Mouse (Mus musculus): ENCODE measurements around the gene Marc2. TPM values are rescaled to one million over a fixed set of nuclear protein-coding genes. Genes with fewer than 3 reads are reported as not detected.

The Marc2 gene
- polyA plus RNA-seq, 1 experiment from 2014 or later, result 110 TPM

- DNase-seq (ENCODE audit: low spot score, missing footprints) (no peak), ATAC-seq (ENCODE audit: low FRiP score) (no peak)
- Histone ChIP-seq H3K4me2 (no peak overlapping the region), H3K4me1 (ENCODE audit: control insufficient read depth, insufficient read depth, low read length) (peaks cover 5% of the 10 kb centered on the region; the same call in 1 of the 2 replicates), H3K4me3 (ENCODE audit: low read depth, low read length) (no peak overlapping the region), H3K36me3 (ENCODE audit: control insufficient read depth, insufficient read depth, low read length) (no peaks in the 10 kb centered on the region), H3K9ac (ENCODE audit: low read length) (no peak overlapping the region), H3K9me3 (ENCODE audit: control insufficient read depth, low read length) (no peaks in the 10 kb centered on the region), H3K27ac (ENCODE audit: low read depth, low read length) (no peak overlapping the region), H3K27me3 (ENCODE audit: control insufficient read depth, insufficient read depth, low read length) (no peaks in the 10 kb centered on the region)
- 86% methylated on average over 2 of the region's 2 CpGs for WGBS
Observed at GRCm38 (mm10) chr1:184861551-184861950, 15.3 kb upstream of the Marc2 start.

GRCm38 (mm10) chr1:184860276-184860675 lies 14.0 kb upstream of the Marc2 start:
- Histone ChIP-seq H3K27me3 (ENCODE audit: control insufficient read depth, insufficient read depth, low read length) (no peaks in the 10 kb centered on the region), H3K4me3 (ENCODE audit: low read depth, low read length) (no peak overlapping the region), H3K36me3 (ENCODE audit: control insufficient read depth, insufficient read depth, low read length) (no peaks in the 10 kb centered on the region), H3K9ac (ENCODE audit: low read length) (no peak overlapping the region), H3K27ac (ENCODE audit: low read depth, low read length) (no peak overlapping the region), H3K4me2 (no peak overlapping the region), H3K9me3 (ENCODE audit: control insufficient read depth, low read length) (no peaks in the 10 kb centered on the region), H3K4me1 (ENCODE audit: control insufficient read depth, insufficient read depth, low read length) (peaks cover 5% of the 10 kb centered on the region; the same call in 1 of the 2 replicates)
- ATAC-seq (ENCODE audit: low FRiP score) (no peak), DNase-seq (ENCODE audit: low spot score, missing footprints) (peak; percentile 76)
- 51% methylated on average over 3 of the region's 3 CpGs for WGBS

- H3K9me3 ChIP-seq (ENCODE audit: control insufficient read depth, low read length), result no peaks in the 10 kb centered on the region
- no peak overlapping the region for H3K9ac ChIP-seq (ENCODE audit: low read length)
- 82% methylated on average over 1 of the region's 1 CpGs for WGBS
- no peaks in the 10 kb centered on the region for H3K27me3 ChIP-seq (ENCODE audit: control insufficient read depth, insufficient read depth, low read length)
- no peaks in the 10 kb centered on the region for H3K36me3 ChIP-seq (ENCODE audit: control insufficient read depth, insufficient read depth, low read length)
- ATAC-seq (ENCODE audit: low FRiP score) (no peak), DNase-seq (ENCODE audit: low spot score, missing footprints) (peak; percentile 73)
- H3K4me3 ChIP-seq (ENCODE audit: low read depth, low read length), result no peak overlapping the region
- no peak overlapping the region for H3K27ac ChIP-seq (ENCODE audit: low read depth, low read length)
- no peaks in the 10 kb centered on the region for H3K4me1 ChIP-seq (ENCODE audit: control insufficient read depth, insufficient read depth, low read length)
- H3K4me2 ChIP-seq, result no peak overlapping the region
Observed at GRCm38 (mm10) chr1:184858253-184858652, 12.0 kb upstream of the Marc2 start.

- no peak overlapping the region for H3K9ac ChIP-seq (ENCODE audit: low read length)
- DNase-seq (ENCODE audit: low spot score, missing footprints), result no peak
- H3K27me3 ChIP-seq (ENCODE audit: control insufficient read depth, insufficient read depth, low read length), result no peaks in the 10 kb centered on the region
- no peaks in the 10 kb centered on the region for H3K4me1 ChIP-seq (ENCODE audit: control insufficient read depth, insufficient read depth, low read length)
- no peaks in the 10 kb centered on the region for H3K9me3 ChIP-seq (ENCODE audit: control insufficient read depth, low read length)
- no peak for ATAC-seq (ENCODE audit: low FRiP score)
- 91% methylated on average over 9 of the region's 9 CpGs for WGBS
- H3K36me3 ChIP-seq (ENCODE audit: control insufficient read depth, insufficient read depth, low read length), result no peaks in the 10 kb centered on the region
- no peak overlapping the region for H3K4me2 ChIP-seq
- H3K4me3 ChIP-seq (ENCODE audit: low read depth, low read length), result no peak overlapping the region
- H3K27ac ChIP-seq (ENCODE audit: low read depth, low read length), result no peak overlapping the region
Observed at GRCm38 (mm10) chr1:184857216-184857615, 11.0 kb upstream of the Marc2 start.

- Histone ChIP-seq H3K27ac (ENCODE audit: low read depth, low read length) (no peak overlapping the region), H3K27me3 (ENCODE audit: control insufficient read depth, insufficient read depth, low read length) (no peaks in the 10 kb centered on the region; the same call in 1 of the 2 replicates)
- WGBS, result 57% methylated on average over 3 of the region's 3 CpGs
Observed at GRCm38 (mm10) chr1:184853922-184854321, 7.7 kb upstream of the Marc2 start.

GRCm38 (mm10) chr1:184853339-184853738 lies 7.1 kb upstream of the Marc2 start:
- no peaks in the 10 kb centered on the region for H3K36me3 ChIP-seq (ENCODE audit: control insufficient read depth, insufficient read depth, low read length)
- 24% methylated on average over 5 of the region's 5 CpGs for WGBS
- DNase-seq (ENCODE audit: low spot score, missing footprints) (peak; percentile 87), ATAC-seq (ENCODE audit: low FRiP score) (peak; percentile 54; the same call in 1 of the 2 replicates)
- no peaks in the 10 kb centered on the region for H3K4me1 ChIP-seq (ENCODE audit: control insufficient read depth, insufficient read depth, low read length)
- H3K27ac ChIP-seq (ENCODE audit: low read depth, low read length), result no peak overlapping the region
- no peak overlapping the region for H3K4me2 ChIP-seq
- no peaks in the 10 kb centered on the region; the same call in none of the 2 replicates for H3K27me3 ChIP-seq (ENCODE audit: control insufficient read depth, insufficient read depth, low read length)
- no peak overlapping the region for H3K9ac ChIP-seq (ENCODE audit: low read length)
- H3K9me3 ChIP-seq (ENCODE audit: control insufficient read depth, low read length), result no peaks in the 10 kb centered on the region
- no peak overlapping the region for H3K4me3 ChIP-seq (ENCODE audit: low read depth, low read length)

More at GRCm38 (mm10) chr1:184853922-184854321, 7.7 kb upstream of the Marc2 start:
- no peak for ATAC-seq (ENCODE audit: low FRiP score)
- H3K36me3 ChIP-seq (ENCODE audit: control insufficient read depth, insufficient read depth, low read length), result no peaks in the 10 kb centered on the region
- no peaks in the 10 kb centered on the region for H3K4me1 ChIP-seq (ENCODE audit: control insufficient read depth, insufficient read depth, low read length)
- H3K4me2 ChIP-seq, result no peak overlapping the region
- no peaks in the 10 kb centered on the region for H3K9me3 ChIP-seq (ENCODE audit: control insufficient read depth, low read length)
- no peak overlapping the region for H3K9ac ChIP-seq (ENCODE audit: low read length)
- no peak overlapping the region for H3K4me3 ChIP-seq (ENCODE audit: low read depth, low read length)
- DNase-seq (ENCODE audit: low spot score, missing footprints), result no peak

GRCm38 (mm10) chr1:184851741-184852618 lies 5.7 kb upstream of the Marc2 start:
- Histone ChIP-seq H3K9ac (ENCODE audit: low read length) (peak overlapping the region; percentile 9; the same call in 1 of the 2 replicates), H3K36me3 (ENCODE audit: control insufficient read depth, insufficient read depth, low read length) (no peaks in the 10 kb centered on the region), H3K4me2 (peak overlapping the region; percentile 41), H3K9me3 (ENCODE audit: control insufficient read depth, low read length) (no peaks in the 10 kb centered on the region), H3K4me3 (ENCODE audit: low read depth, low read length) (peak overlapping the region; percentile 3; the same call in 1 of the 2 replicates), H3K4me1 (ENCODE audit: control insufficient read depth, insufficient read depth, low read length) (no peaks in the 10 kb centered on the region), H3K27me3 (ENCODE audit: control insufficient read depth, insufficient read depth, low read length) (peaks cover 3% of the 10 kb centered on the region), H3K27ac (ENCODE audit: low read depth, low read length) (no peak overlapping the region)
- peak; percentile 97 for DNase-seq (ENCODE audit: low spot score, missing footprints)
- 21% methylated on average over 31 of the region's 31 CpGs for WGBS
- ATAC-seq (ENCODE audit: low FRiP score), result peak; percentile 92

GRCm38 (mm10) chr1:184851166-184851565 lies 4.9 kb upstream of the Marc2 start:
- 47% methylated on average over 7 of the region's 7 CpGs for WGBS
- Histone ChIP-seq H3K27me3 (ENCODE audit: control insufficient read depth, insufficient read depth, low read length) (peaks cover 3% of the 10 kb centered on the region), H3K4me3 (ENCODE audit: low read depth, low read length) (no peak overlapping the region), H3K9me3 (ENCODE audit: control insufficient read depth, low read length) (no peaks in the 10 kb centered on the region), H3K27ac (ENCODE audit: low read depth, low read length) (no peak overlapping the region), H3K4me2 (no peak overlapping the region), H3K4me1 (ENCODE audit: control insufficient read depth, insufficient read depth, low read length) (no peaks in the 10 kb centered on the region; the same call in 1 of the 2 replicates), H3K36me3 (ENCODE audit: control insufficient read depth, insufficient read depth, low read length) (no peaks in the 10 kb centered on the region), H3K9ac (ENCODE audit: low read length) (no peak overlapping the region)
- DNase-seq (ENCODE audit: low spot score, missing footprints), result peak; percentile 82
- no peak for ATAC-seq (ENCODE audit: low FRiP score)

- H3K4me1 ChIP-seq (ENCODE audit: control insufficient read depth, insufficient read depth, low read length), result peaks cover 9% of the 10 kb centered on the region
- 57% methylated on average over 3 of the region's 3 CpGs for WGBS
- no peak overlapping the region for H3K27ac ChIP-seq (ENCODE audit: low read depth, low read length)
- no peak for ATAC-seq (ENCODE audit: low FRiP score)
- no peaks in the 10 kb centered on the region for H3K36me3 ChIP-seq (ENCODE audit: control insufficient read depth, insufficient read depth, low read length)
- no peaks in the 10 kb centered on the region for H3K9me3 ChIP-seq (ENCODE audit: control insufficient read depth, low read length)
- H3K4me3 ChIP-seq (ENCODE audit: low read depth, low read length), result no peak overlapping the region
- no peak overlapping the region for H3K9ac ChIP-seq (ENCODE audit: low read length)
- peaks cover 3% of the 10 kb centered on the region for H3K27me3 ChIP-seq (ENCODE audit: control insufficient read depth, insufficient read depth, low read length)
- peak; percentile 73 for DNase-seq (ENCODE audit: low spot score, missing footprints)
- H3K4me2 ChIP-seq, result no peak overlapping the region
Observed at GRCm38 (mm10) chr1:184846973-184847372, 722 bp upstream of the Marc2 start.
